ENCODE assay signal across 17 mouse cellular contexts in genomic region chr16:18084262-18084661, GRCm38 (mm10). TPM values are rescaled to one million over a fixed set of nuclear protein-coding genes. Genes with fewer than 3 reads are reported as not detected.
DNase-seq lines count a peak whose midpoint lies in the region; ATAC-seq and TF ChIP-seq lines count a peak whose summit lies in the region.
"Had no signal": no experiment of that assay in that cellular context is flagged by ENCODE, and none has a peak within 500 bp of the region (broad histone marks: within the 10 kb centered on the region; RNA-seq: fewer than 3 reads in every experiment).

No protein-coding gene starts in this region.

- 91% methylated on average over 7 of the region's 7 CpGs for WGBS in heart, adult 2 months
- WGBS in kidney, postnatal 0 days = 87% methylated on average over 7 of the region's 7 CpGs

- H3K4me1 ChIP-seq in heart, adult 2 months (ENCODE audit: control insufficient read depth, insufficient read depth, low read length) = peaks cover 6% of the 10 kb centered on the region; the same call in 1 of the 2 replicates
- 0 out of 2 replicates have a peak, but pooled peaks cover 4% of the 10 kb centered on the region for H3K4me1 ChIP-seq in kidney, postnatal 0 days (replicated peaks; ENCODE audit: insufficient read depth, low read length)

- H3K9ac ChIP-seq in heart, adult 2 months (ENCODE audit: low read depth, low read length) = no peak overlapping the region
- no peak overlapping the region for H3K9ac ChIP-seq in kidney, postnatal 0 days (ENCODE audit: low read depth, low read length)
- H3K9ac ChIP-seq: forebrain, postnatal 0 days; hindbrain, embryonic 14.5 days; limb, embryonic 13.5 days; liver, embryonic 14.5 days; lung, embryonic 15.5 days had no signal

- TF ChIP-seq EP300 in heart, adult 2 months (IDR thresholded peaks at IDR 0.05; ENCODE audit: insufficient read depth, low read depth, low read length) = no peak

- intact Hi-C loops in heart, adult 2 months (cut with DNase I) = no loop called here
- intact Hi-C loops in heart, postnatal 14 days (cut with DNase I) = no loop called here

- TF ChIP-seq CTCF in heart, adult 2 months (IDR thresholded peaks at IDR 0.05) = no peak
- peak; percentile 3; the same call in 1 of the 2 replicates for TF ChIP-seq CTCF in kidney, postnatal 0 days (IDR thresholded peaks at IDR 0.05; ENCODE audit: low read depth)

- H3K36me3 ChIP-seq in heart, adult 2 months (ENCODE audit: control insufficient read depth, insufficient read depth, low read length) = no peaks in the 10 kb centered on the region
- 0 out of 2 replicates have a peak, but pooled peaks cover 3% of the 10 kb centered on the region for H3K36me3 ChIP-seq in kidney, postnatal 0 days (ENCODE audit: insufficient read depth, low read length)
- H3K36me3 ChIP-seq: limb, embryonic 13.5 days; lung, embryonic 15.5 days had no signal

- no peaks in the 10 kb centered on the region for H3K27me3 ChIP-seq in heart, adult 2 months (ENCODE audit: control insufficient read depth, insufficient read depth, low read length)
- H3K27me3 ChIP-seq in kidney, postnatal 0 days (ENCODE audit: insufficient read depth, low read length) = no peaks in the 10 kb centered on the region
- H3K27me3 ChIP-seq: lung, embryonic 15.5 days had no signal

- no peak for TF ChIP-seq POLR2A in heart, adult 2 months (IDR thresholded peaks at IDR 0.05; ENCODE audit: insufficient read depth, low read depth, low read length)

- peak in 1 of 2 experiments; percentile 18 for DNase-seq in heart, adult 2 months
- DNase-seq in heart, postnatal 14 days = no peak
- DNase-seq in kidney, postnatal 0 days (ENCODE audit: low spot score) = no peak
- DNase-seq in kidney, adult 11 months = no peak
- peak; percentile 28 to 50 for DNase-seq in lung, adult 18-20 months
- no peak for DNase-seq in lung, postnatal 25 days (ENCODE audit: low spot score)
- DNase-seq: B cell, adult 2 months; forebrain, postnatal 0 days; thymus, postnatal 14 days had no signal

- H3K79me2 ChIP-seq in heart, adult 2 months (replicated peaks; ENCODE audit: control insufficient read depth, insufficient read depth, low read length) = no peaks in the 10 kb centered on the region

- H3K4me3 ChIP-seq in heart, adult 2 months = no peak overlapping the region
- no peak overlapping the region for H3K4me3 ChIP-seq in kidney, postnatal 0 days (replicated peaks; ENCODE audit: low read depth, low read length)
- H3K4me3 ChIP-seq: limb, embryonic 13.5 days; lung, embryonic 15.5 days had no signal

- no peak for ATAC-seq in kidney, postnatal 0 days (replicated peaks; ENCODE audit: low FRiP score, low read depth)
- no peak for ATAC-seq in cerebellum, adult (ENCODE audit: insufficient number of reproducible peaks, low FRiP score, low TSS enrichment)
- ATAC-seq: Patski had no signal

- H3K9me3 ChIP-seq in kidney, postnatal 0 days (replicated peaks; ENCODE audit: low read length) = no peaks in the 10 kb centered on the region
- H3K9me3 ChIP-seq: G1E; limb, embryonic 13.5 days; lung, embryonic 15.5 days had no signal

- peak overlapping the region; percentile 88 for H3K27ac ChIP-seq in heart, adult 2 months
- 0 out of 2 replicates have a peak overlapping the region, but pooled peaks have one; percentile 62 for H3K27ac ChIP-seq in kidney, postnatal 0 days
- H3K27ac ChIP-seq: hindbrain, embryonic 14.5 days; limb, embryonic 13.5 days; liver, embryonic 14.5 days; lung, embryonic 15.5 days had no signal

- no peak overlapping the region for H3K4me2 ChIP-seq in kidney, postnatal 0 days (ENCODE audit: low read length)
- H3K4me2 ChIP-seq: hindbrain, embryonic 14.5 days; limb, embryonic 13.5 days; lung, embryonic 15.5 days had no signal

RNA-seq across cellular contexts. Expression of gene Prodh, which starts 5.7 kb away (rescaled TPM):
- total RNA-seq in heart, adult 2 months (2021) = 10 to 100 TPM; 18.8 to 23.4 TPM
- 46.7 and 57.9 TPM in 2 replicates for polyA plus RNA-seq in heart, adult 2 months (2012; rRNA removed)
- 10 to 100 TPM; 24.1 to 32.4 TPM for total RNA-seq in heart, postnatal 14 days (2021)
- polyA plus RNA-seq in kidney, postnatal 0 days (2015; fragmentation: Nextera tagmentation; extraction: Ambion mirVana) = 19.2 and 20.3 TPM in 2 replicates

RNA-seq across cellular contexts. Expression of gene Dgcr6, which starts 31.6 kb away (rescaled TPM):
- 10 to 100 TPM; 41.4 TPM for total RNA-seq in heart, adult 2 months (2021)
- polyA plus RNA-seq in heart, adult 2 months (2012; rRNA removed) = 46.7 and 48.8 TPM in 2 replicates
- total RNA-seq in heart, postnatal 14 days (2021) = 10 to 100 TPM; 46.4 to 48.0 TPM
- polyA plus RNA-seq in kidney, postnatal 0 days (2015; fragmentation: Nextera tagmentation; extraction: Ambion mirVana) = 111 and 115 TPM in 2 replicates

RNA-seq across cellular contexts. Expression of gene Rtn4r, which starts 43.2 kb away (rescaled TPM):
- 1 to 10 TPM; 2.3 to 9.8 TPM for total RNA-seq in heart, adult 2 months (2021)
- 31.9 and 57.8 TPM in 2 replicates for polyA plus RNA-seq in heart, adult 2 months (2012; rRNA removed)
- 10 to 100 TPM; 17.4 to 19.9 TPM for total RNA-seq in heart, postnatal 14 days (2021)
- polyA plus RNA-seq in kidney, postnatal 0 days (2015; fragmentation: Nextera tagmentation; extraction: Ambion mirVana) = 1.0 and 1.2 TPM in 2 replicates
- total RNA-seq: CH12.LX had no signal
- polyA plus RNA-seq: G1E had no signal

Comparison
In these comparisons a context has a peak if more than half of its experiments do, and no peak if none do; other contexts are left out.
1. DNase-seq: peak in lung, adult 18-20 months (2 of 2); none in heart, postnatal 14 days (0 of 2), kidney, postnatal 0 days (single experiment), kidney, adult 11 months (single experiment) and lung, postnatal 25 days (single experiment).